Mouse (Mus musculus): ENCODE results near the gene Mrps21. TPM values are rescaled to one million over a fixed set of nuclear protein-coding genes. Genes with fewer than 3 reads are reported as not detected.

The Mrps21 gene
- 39.8 TPM for polyA plus RNA-seq (2014; fragmentation: Illumina TruSeq; extraction: RNeasy Lipid Tissue Mini Kit (QIAGEN cat#74804); ENCODE audit: low read depth, low replicate concordance)

GRCm38 (mm10) chr3:95871392-95871867 lies at the start of gene Mrps21:
TSS of gene Mrps21 (minus strand) at chr3:95871519.

GRCm38 (mm10) chr3:95904568-95904967 lies 33.2 kb upstream of the Mrps21 start, which contains the start of gene Car14:
TSS of gene Car14 (minus strand) at chr3:95904691.

GRCm38 (mm10) chr3:95893606-95894316 lies 22.4 kb upstream of the Mrps21 start, which contains the start of gene Aph1a:
TSS of gene Aph1a (plus strand) at chr3:95893969.

GRCm38 (mm10) chr3:95891211-95892065 lies 20.1 kb upstream of the Mrps21 start, which contains the start of gene BC028528:
TSS of gene BC028528 (minus strand) at chr3:95892005.

GRCm38 (mm10) chr3:95881979-95882815 lies 10.9 kb upstream of the Mrps21 start, which contains the start of gene Ciart:
TSS of gene Ciart (minus strand) at chr3:95882251.

GRCm38 (mm10) chr3:95855502-95856089 lies 15.7 kb downstream of the Mrps21 start, which contains the start of gene Prpf3:
TSS of gene Prpf3 (minus strand) at chr3:95855885.

GRCm38 (mm10) chr3:95818571-95819288 lies 52.6 kb downstream of the Mrps21 start, which contains the start of gene Rprd2:
TSS of gene Rprd2 (minus strand) at chr3:95818863.

Other genes with a start within 250 kb of the Mrps21 start
- 70.2 TPM for gene Ensa, start 246.5 kb downstream of the Mrps21 start, polyA plus RNA-seq (2014; fragmentation: Illumina TruSeq; extraction: RNeasy Lipid Tissue Mini Kit (QIAGEN cat#74804); ENCODE audit: low read depth, low replicate concordance)
- 456 TPM for gene Mcl1, start 212.7 kb downstream of the Mrps21 start, polyA plus RNA-seq (2014; fragmentation: Illumina TruSeq; extraction: RNeasy Lipid Tissue Mini Kit (QIAGEN cat#74804); ENCODE audit: low read depth, low replicate concordance)
- gene Adamtsl4, start 183.6 kb downstream of the Mrps21 start, polyA plus RNA-seq (2014; fragmentation: Illumina TruSeq; extraction: RNeasy Lipid Tissue Mini Kit (QIAGEN cat#74804); ENCODE audit: low read depth, low replicate concordance) = 0.47 TPM
- 34.2 TPM for gene Ecm1, start 131.9 kb downstream of the Mrps21 start, polyA plus RNA-seq (2014; fragmentation: Illumina TruSeq; extraction: RNeasy Lipid Tissue Mini Kit (QIAGEN cat#74804); ENCODE audit: low read depth, low replicate concordance)
- gene Tars2, start 111.3 kb downstream of the Mrps21 start, polyA plus RNA-seq (2014; fragmentation: Illumina TruSeq; extraction: RNeasy Lipid Tissue Mini Kit (QIAGEN cat#74804); ENCODE audit: low read depth, low replicate concordance) = 17.7 TPM
- gene Rprd2, start 52.7 kb downstream of the Mrps21 start, polyA plus RNA-seq (2014; fragmentation: Illumina TruSeq; extraction: RNeasy Lipid Tissue Mini Kit (QIAGEN cat#74804); ENCODE audit: low read depth, low replicate concordance) = 43.9 TPM
- gene Prpf3, start 15.6 kb downstream of the Mrps21 start, polyA plus RNA-seq (2014; fragmentation: Illumina TruSeq; extraction: RNeasy Lipid Tissue Mini Kit (QIAGEN cat#74804); ENCODE audit: low read depth, low replicate concordance) = 31.8 TPM
- 0.29 TPM for gene Ciart, start 10.7 kb upstream of the Mrps21 start, polyA plus RNA-seq (2014; fragmentation: Illumina TruSeq; extraction: RNeasy Lipid Tissue Mini Kit (QIAGEN cat#74804); ENCODE audit: low read depth, low replicate concordance)
- gene BC028528, start 20.5 kb upstream of the Mrps21 start, polyA plus RNA-seq (2014; fragmentation: Illumina TruSeq; extraction: RNeasy Lipid Tissue Mini Kit (QIAGEN cat#74804); ENCODE audit: low read depth, low replicate concordance) = 46.0 TPM
- gene Aph1a, start 22.4 kb upstream of the Mrps21 start, polyA plus RNA-seq (2014; fragmentation: Illumina TruSeq; extraction: RNeasy Lipid Tissue Mini Kit (QIAGEN cat#74804); ENCODE audit: low read depth, low replicate concordance) = 33.4 TPM
- 5.4 TPM for gene Car14, start 33.2 kb upstream of the Mrps21 start, polyA plus RNA-seq (2014; fragmentation: Illumina TruSeq; extraction: RNeasy Lipid Tissue Mini Kit (QIAGEN cat#74804); ENCODE audit: low read depth, low replicate concordance)
- gene Anp32e, start 57.7 kb upstream of the Mrps21 start, polyA plus RNA-seq (2014; fragmentation: Illumina TruSeq; extraction: RNeasy Lipid Tissue Mini Kit (QIAGEN cat#74804); ENCODE audit: low read depth, low replicate concordance) = 188 TPM
- gene Plekho1, start 124.5 kb upstream of the Mrps21 start, polyA plus RNA-seq (2014; fragmentation: Illumina TruSeq; extraction: RNeasy Lipid Tissue Mini Kit (QIAGEN cat#74804); ENCODE audit: low read depth, low replicate concordance) = 5.4 TPM
- 74.0 TPM for gene Vps45, start 186.9 kb upstream of the Mrps21 start, polyA plus RNA-seq (2014; fragmentation: Illumina TruSeq; extraction: RNeasy Lipid Tissue Mini Kit (QIAGEN cat#74804); ENCODE audit: low read depth, low replicate concordance)
- 26.7 TPM for gene Otud7b, start 233.0 kb upstream of the Mrps21 start, polyA plus RNA-seq (2014; fragmentation: Illumina TruSeq; extraction: RNeasy Lipid Tissue Mini Kit (QIAGEN cat#74804); ENCODE audit: low read depth, low replicate concordance)